Mouse (Mus musculus): ENCODE measurements around the gene Cyp8b1.

Cyp8b1 gene

DNA sequence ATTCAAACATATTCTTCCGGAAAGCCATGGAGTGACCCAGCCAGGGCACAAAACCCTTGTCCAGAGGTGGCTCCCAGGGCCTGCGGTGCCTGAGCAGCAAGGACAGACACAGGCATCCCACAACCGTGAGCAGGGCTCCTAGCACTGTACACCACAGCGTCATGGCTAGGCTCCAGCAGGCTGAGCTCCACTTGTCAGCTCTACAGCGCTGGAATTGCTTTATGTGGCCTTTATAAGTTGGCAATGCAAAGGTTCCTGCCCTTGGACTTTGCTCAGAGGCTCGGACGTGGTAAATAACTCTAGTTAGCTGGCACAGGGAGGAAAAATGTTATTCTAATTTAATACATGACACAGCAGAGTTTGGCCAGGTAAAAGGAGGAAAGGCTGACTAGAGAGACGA is at the start of gene Cyp8b1:
Gene Cyp8b1 (minus strand): TSS at position 204 of the 400 bp plus-strand sequence.
- no peak for DNase-seq (ENCODE audit: low spot score)

DNA sequence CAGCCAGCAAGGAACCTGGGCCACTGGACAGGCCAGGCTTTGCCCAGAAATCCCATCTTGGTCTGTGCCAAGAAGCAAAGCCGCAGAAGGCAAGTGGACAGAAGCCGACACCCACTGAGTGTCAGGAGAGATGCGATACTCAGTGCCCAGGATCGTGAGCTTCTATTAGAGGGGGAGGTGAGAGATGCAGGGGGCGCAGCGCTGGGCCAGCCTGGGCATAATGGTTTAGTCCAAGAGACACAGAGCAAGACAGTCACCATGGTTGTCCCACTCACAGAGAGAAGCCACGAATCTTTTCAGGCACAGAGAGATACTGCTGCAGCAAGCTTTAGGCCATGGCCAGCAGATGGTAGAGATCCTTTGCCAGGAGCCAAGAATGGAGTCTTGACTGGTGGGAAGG is 48.8 kb upstream of the Cyp8b1 start:
- no peak for DNase-seq (ENCODE audit: low spot score)

GRCm38 (mm10) chr9:121959966-121960635 is 44.0 kb upstream of the Cyp8b1 start:
- no peak for DNase-seq (ENCODE audit: low spot score)

- DNase-seq (ENCODE audit: low spot score) = peak; percentile 50
Observed at GRCm38 (mm10) chr9:121952596-121952995, 36.5 kb upstream of the Cyp8b1 start.

DNA sequence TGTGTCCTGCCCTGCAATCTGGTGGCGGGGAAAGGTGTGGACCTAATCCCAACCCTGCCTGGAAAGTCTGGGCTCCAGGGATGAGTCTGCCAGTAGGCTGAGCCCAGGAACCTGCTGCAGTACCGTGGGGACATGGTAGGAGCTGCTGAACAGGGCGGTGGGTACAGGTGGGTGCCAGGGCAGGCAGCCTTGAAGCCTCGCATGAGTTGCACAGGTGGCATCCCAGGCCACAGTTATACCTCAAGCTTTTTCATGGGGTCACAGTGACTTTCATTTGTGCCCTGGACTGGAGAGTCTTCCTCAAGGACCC is 35.0 kb upstream of the Cyp8b1 start:
- no peak for DNase-seq (ENCODE audit: low spot score)

GRCm38 (mm10) chr9:121950418-121951113 is 34.5 kb upstream of the Cyp8b1 start, which contains the start of gene Fam198a:
Gene Fam198a (plus strand): TSS chr9:121950988.
- peak; percentile 67 for DNase-seq (ENCODE audit: low spot score)

DNA sequence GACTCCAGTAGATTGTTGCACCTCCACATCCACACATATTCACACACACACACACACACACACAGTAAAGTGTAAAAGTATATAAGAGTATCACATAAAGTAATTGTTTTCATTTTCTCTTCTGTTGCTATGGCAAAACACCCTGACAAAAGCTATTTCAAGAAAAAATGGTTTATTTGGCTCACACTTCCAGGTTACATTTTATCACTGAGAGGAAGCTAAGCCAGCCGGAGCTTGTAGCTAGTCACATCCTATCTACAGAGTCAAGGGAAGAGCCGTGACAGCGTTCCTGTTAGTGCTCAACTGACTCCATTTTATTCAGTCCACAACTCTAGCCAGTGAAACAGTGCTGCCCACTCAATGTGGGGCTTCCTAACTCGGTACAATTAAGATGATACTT is 32.3 kb upstream of the Cyp8b1 start:
- no peak for DNase-seq (ENCODE audit: low spot score)

DNA sequence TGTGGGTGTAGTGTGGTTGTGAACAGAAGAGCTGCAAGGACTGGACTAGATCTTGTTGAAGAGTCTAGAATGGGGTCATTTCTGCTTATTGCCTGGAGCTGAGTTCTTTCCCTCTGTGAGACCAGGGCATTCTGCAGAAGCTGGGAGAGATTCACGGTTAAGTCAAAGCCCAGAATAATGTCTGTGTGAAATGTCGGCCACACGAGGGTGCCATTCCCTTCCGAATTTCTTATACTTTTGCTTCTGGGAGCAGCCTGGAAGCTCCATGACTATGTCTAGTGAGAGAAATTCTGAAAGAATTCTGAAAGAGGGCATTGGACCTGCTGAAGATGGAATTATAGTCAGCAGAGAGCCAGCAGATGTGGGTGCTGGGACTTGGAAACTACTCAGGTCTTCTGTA is 31.7 kb upstream of the Cyp8b1 start:
- DNase-seq (ENCODE audit: low spot score) = peak; percentile 62

GRCm38 (mm10) chr9:121943628-121944027 is 27.5 kb upstream of the Cyp8b1 start:
- no peak for DNase-seq (ENCODE audit: low spot score)

DNA sequence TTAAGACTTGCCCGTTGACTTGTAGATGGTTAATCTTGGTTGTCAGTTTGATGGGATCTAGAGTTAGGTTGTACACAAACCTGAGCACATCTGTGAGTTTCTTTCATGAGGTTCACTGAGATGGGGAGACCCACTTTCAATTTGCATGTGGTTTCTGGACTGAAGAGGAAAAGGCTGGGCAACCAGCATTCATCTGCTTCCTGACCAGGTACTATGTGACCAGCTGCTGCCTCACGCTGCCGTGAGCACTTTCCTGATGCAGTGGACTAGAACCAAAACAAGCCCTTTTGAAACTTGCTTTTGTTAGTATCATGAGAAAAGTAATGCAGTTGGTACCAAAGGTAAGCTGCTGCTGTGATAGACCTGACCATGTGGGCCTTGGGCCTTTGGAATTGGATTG is 26.9 kb upstream of the Cyp8b1 start:
- no peak for DNase-seq (ENCODE audit: low spot score)

DNA sequence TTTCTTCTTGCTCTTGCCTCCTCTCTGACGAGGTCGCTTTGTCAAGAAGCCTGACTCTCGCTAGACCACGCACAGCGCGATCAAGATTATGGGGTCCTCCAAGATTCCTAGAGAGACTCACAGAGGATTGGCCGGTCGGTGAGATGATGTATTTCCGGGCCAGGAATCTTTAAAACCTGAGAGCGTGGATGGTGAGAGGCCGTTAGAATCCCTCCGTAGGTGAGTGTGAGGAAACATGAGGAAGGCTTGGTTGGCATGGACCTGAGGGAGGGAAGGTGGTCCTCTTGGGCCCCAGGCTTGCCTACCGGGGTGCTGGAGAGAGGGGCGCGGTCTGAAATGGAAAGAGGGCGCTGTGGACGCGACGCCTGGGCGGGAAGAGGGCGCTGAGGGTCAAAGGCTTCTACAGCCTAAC is 21.8 kb upstream of the Cyp8b1 start:
- DNase-seq (ENCODE audit: low spot score) = no peak

- DNase-seq (ENCODE audit: low spot score) = no peak
Observed at GRCm38 (mm10) chr9:121937451-121937864, 21.4 kb upstream of the Cyp8b1 start.

- no peak for DNase-seq (ENCODE audit: low spot score)
Observed at GRCm38 (mm10) chr9:121936952-121937351, 20.8 kb upstream of the Cyp8b1 start.

GRCm38 (mm10) chr9:121934856-121935255 is 18.8 kb upstream of the Cyp8b1 start:
- DNase-seq (ENCODE audit: low spot score) = no peak

DNA sequence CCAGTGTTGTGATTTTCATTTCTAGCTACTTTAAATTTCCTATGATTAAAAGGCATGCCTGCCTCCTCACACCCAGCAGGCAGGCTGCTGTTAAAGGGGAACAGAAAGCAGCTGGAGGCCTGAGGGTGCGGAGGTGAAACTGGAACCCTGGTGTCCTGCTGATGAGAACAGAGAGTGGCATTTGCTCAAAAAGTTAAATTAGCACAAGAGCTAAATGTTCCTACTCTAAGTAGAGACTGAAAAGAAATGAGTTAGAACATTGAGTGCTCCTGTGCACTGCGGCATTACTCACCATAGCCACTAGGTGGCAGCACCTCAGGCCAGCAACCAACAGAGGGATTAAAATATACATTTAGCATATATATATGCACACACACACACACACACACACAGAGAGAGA is 12.4 kb upstream of the Cyp8b1 start:
- DNase-seq (ENCODE audit: low spot score) = peak; percentile 43

DNA sequence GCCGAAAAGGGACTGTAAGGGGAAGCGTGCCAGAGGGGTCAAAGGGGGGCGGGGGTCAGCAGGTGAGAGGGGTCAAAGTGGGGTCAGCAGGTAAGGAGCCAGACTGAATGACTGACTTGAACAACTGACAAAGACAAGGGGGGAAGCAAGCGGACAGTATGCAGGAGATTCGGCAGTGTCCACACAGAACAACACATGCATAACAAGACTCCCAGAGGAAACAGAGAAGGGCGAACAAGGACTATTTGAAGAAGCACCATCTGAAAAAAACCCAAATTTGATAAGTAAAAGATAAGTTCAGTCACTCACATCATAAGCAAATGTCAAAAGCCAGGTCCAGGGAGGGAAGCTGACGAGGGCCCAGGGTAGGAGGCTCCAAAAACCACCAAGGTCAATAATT is 11.6 kb upstream of the Cyp8b1 start:
- DNase-seq (ENCODE audit: low spot score) = no peak

- DNase-seq (ENCODE audit: low spot score) = no peak
Observed at GRCm38 (mm10) chr9:121926634-121927405, 10.7 kb upstream of the Cyp8b1 start.

GRCm38 (mm10) chr9:121925959-121926358 is 9.9 kb upstream of the Cyp8b1 start:
- no peak for DNase-seq (ENCODE audit: low spot score)

DNA sequence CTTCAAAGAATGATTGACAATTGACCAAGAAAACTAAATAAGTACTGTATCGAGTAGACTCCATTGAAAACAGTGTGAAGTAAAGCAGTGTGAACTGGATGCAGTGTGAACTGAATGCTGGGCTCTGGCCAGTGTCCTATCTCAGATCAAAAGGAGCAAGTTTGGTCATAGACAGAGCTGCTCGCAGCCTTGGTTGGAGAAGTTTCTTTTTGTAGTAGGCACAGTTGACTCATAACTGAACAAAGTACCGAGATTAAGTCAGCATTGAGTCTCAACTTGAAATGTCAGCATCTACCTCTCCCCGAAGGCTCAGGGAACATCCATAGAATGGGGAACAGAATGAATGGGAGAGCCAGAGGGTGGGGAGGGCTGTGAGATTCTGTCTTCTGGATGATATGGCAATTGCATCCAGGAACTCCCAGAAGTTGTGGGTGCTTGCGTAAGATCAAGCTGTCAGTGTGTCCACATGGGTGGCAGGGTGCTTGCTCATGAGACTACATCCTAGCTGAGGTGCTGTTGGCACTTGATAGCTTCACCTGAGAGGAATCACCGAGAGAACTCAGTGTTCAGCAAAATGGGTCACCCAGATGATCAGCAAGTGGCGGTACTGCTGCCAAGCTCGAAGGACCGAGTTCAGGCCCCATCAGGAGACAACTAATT is 8.9 kb upstream of the Cyp8b1 start:
- no peak for DNase-seq (ENCODE audit: low spot score)

DNA sequence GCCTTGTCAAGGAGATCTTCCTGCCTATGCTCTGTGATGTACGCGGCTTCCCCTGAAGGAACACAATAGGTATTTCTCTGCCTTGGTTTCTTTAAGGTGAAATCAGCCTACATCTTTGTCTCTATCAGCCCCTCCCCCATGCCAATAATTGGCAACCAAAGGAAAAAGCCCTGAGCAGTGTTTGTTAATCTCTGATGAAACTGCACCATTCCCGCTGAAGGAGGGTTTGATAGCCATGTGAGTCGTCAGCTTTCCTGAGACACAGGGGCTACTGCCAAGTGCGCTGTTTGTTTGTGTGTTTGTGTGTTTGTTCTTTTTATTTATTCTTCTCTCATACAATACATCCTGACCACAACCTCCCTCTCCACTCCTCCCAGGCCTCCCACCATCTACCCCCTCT is 7.8 kb upstream of the Cyp8b1 start:
- DNase-seq (ENCODE audit: low spot score) = no peak

- no peak for DNase-seq (ENCODE audit: low spot score)
Observed at GRCm38 (mm10) chr9:121923443-121923842, 7.3 kb upstream of the Cyp8b1 start.

DNA sequence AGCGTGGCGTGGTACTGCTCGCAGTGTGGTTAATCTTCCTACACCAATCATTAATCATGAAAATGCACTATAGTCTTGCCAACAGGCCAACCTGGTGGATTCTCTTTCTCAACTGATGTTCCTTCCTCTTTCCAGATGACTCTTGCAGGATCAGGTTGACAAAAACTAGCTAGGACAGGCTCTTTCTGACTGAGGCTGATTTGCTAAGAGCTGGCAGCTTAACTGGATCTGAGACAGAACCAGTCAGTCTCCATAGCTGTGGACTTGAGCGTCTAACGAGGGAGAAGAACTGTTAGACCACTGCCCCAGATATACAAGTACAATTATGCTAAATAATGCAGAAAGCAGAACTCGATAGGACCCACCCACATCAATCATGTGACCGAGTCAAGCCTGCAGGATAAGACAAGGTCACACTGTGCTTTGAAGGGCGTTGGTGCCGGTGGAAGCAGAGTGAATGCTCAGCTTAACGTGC is 3.0 kb upstream of the Cyp8b1 start:
- no peak for DNase-seq (ENCODE audit: low spot score)

Data from lung, postnatal 25 days (tissue).